Mouse (Mus musculus) G1E (cell line): ENCODE measurements around the gene Fcer2a.

Experiments
- CTCF ChIP-seq: IDR thresholded peaks from 2 replicates; pipeline ENCODE4 v1.5.1; 2012; ENCODE audit warnings: low read depth, low read length, inconsistent platforms, mixed read lengths
- GATA1 ChIP-seq: IDR thresholded peaks from 2 replicates; pipeline ENCODE4 v1.6.1; 2012; ENCODE audit warnings: borderline replicate concordance, low read length, inconsistent platforms, mixed read lengths
- GATA2 ChIP-seq: IDR thresholded peaks from 2 replicates; pipeline ENCODE4 v1.6.1; 2012; ENCODE audit warnings: low read depth, low read length, inconsistent platforms, borderline replicate concordance
- POLR2AphosphoS5 ChIP-seq: IDR thresholded peaks from 2 replicates; pipeline ENCODE4 v1.6.1; 2012; ENCODE audit warnings: low read depth, low read length, inconsistent platforms; ENCODE audit not compliant: insufficient replicate concordance
- TAL1 ChIP-seq: conservative IDR thresholded peaks from 2 replicates; pipeline ENCODE4 v1.6.1; 2012; ENCODE audit warnings: low read depth, low read length, inconsistent platforms, mixed read lengths

DNA sequence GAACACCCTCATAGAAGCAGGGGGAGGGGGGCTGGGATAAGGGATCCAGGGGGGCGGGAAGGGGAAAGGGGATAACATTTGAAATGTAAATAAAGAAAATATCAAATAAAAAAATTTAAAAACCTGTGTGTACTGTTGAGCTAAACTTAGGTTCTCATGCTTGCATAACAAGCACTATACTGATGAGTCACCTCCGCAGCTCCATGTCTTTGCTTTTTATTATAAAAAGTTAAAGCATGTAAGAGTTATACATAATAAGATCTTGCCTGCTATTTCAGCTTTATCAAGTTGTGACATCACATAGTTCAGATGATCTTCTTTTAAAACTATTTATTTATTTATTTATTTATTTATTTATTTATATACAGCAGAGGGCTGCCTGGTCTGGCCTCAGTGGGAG, 41.6 kb upstream of the Fcer2a start:
- TF ChIP-seq CTCF, result no peak
- TF ChIP-seq TAL1, result no peak
- TF ChIP-seq GATA1, result no peak
- no peak for TF ChIP-seq GATA2
- no peak for TF ChIP-seq POLR2AphosphoS5
